Mouse (Mus musculus) small intestine, adult 2 months (tissue): Measurements from ENCODE around the gene Ercc2. TPM values are rescaled to one million over a fixed set of nuclear protein-coding genes. Genes with fewer than 3 reads are reported as not detected.
A peak's percentile ranks its signal among the peaks of the same experiment; 100 is the strongest.

Source experiments
- H3K27ac ChIP-seq: fragments of 200-500 bp; 2 replicates; pipeline ENCODE4 v1.5.1; 2012; ENCODE audit warnings: low read depth, low read length, control low read depth, inconsistent platforms; ENCODE audit not compliant: insufficient read depth
- H3K27me3 ChIP-seq: fragments of 200-500 bp; 2 replicates; pipeline ENCODE4 v1.6.1; 2012; ENCODE audit warnings: mild to moderate bottlenecking, moderate library complexity, low read length, inconsistent platforms; ENCODE audit not compliant: control insufficient read depth, insufficient read depth
- H3K36me3 ChIP-seq: fragments of 200-500 bp; 2 replicates; pipeline ENCODE4 v1.6.1; 2012; ENCODE audit warnings: mild to moderate bottlenecking, low read length, control low read depth, inconsistent platforms; ENCODE audit not compliant: control insufficient read depth, insufficient read depth
- H3K4me1 ChIP-seq: fragments of 200-500 bp; 2 replicates; pipeline ENCODE4 v1.6.1; 2012; ENCODE audit warnings: low read length, inconsistent platforms, mixed read lengths; ENCODE audit not compliant: control insufficient read depth, insufficient read depth, insufficient read length
- H3K4me3 ChIP-seq: fragments of 200-500 bp; 2 replicates; pipeline ENCODE4 v1.5.1; 2012; ENCODE audit warnings: low read depth, mild to moderate bottlenecking, control low read depth, inconsistent platforms, low read length, moderate library complexity
- CTCF ChIP-seq: fragments of 200-500 bp; IDR thresholded peaks from 2 replicates; pipeline ENCODE4 v1.5.1; 2012; ENCODE audit warnings: low read depth, mild to moderate bottlenecking, control low read depth, inconsistent platforms, low read length, moderate library complexity, mixed read lengths; ENCODE audit not compliant: insufficient replicate concordance, insufficient read length; ENCODE audit errors: extremely low read depth
- POLR2A ChIP-seq: fragments of 200-500 bp; IDR thresholded peaks from 2 replicates; pipeline ENCODE4 v1.6.1; 2012; ENCODE audit warnings: low read depth, mild to moderate bottlenecking, control low read depth, inconsistent platforms, low read length, moderate library complexity
- WGBS: fragments of 180-500 bp; shearing (Covaris S2); methylation state at CpG from one replicate; pipeline ENCODE4 v1.1.7; 2018; 5-methylcytosine and 5-hydroxymethylcytosine counted together
- polyA plus RNA-seq: library from polyadenylated mRNA; depleted of rRNA; stranded (reverse); fragments of >200 nt; gene quantifications from 2 replicates; pipeline ENCODE4 v1.2.3, GENCODE M21; 2012; rRNA removed

The Ercc2 gene
- polyA plus RNA-seq = 21.0 and 31.2 TPM in 2 replicates

GRCm38 (mm10) chr7:19381377-19382165, at the start of gene Ercc2:
Gene Ercc2 (plus strand): TSS chr7:19382010.
- WGBS = 5% methylated on average over 48 of the region's 48 CpGs

GRCm38 (mm10) chr7:19332709-19333352, 49.0 kb upstream of the Ercc2 start:
- 0 out of 2 replicates have a peak overlapping the region, but pooled peaks have one; percentile 27 for H3K27ac ChIP-seq
- no peak for TF ChIP-seq POLR2A
- TF ChIP-seq CTCF = no peak
- H3K27me3 ChIP-seq = 0 out of 2 replicates have a peak, but pooled peaks cover 3% of the 10 kb centered on the region
- WGBS = under 1% methylated on average over 52 of the region's 52 CpGs
- H3K4me3 ChIP-seq = peak overlapping the region; percentile 64
- no peaks in the 10 kb centered on the region for H3K36me3 ChIP-seq
- peaks cover 4% of the 10 kb centered on the region; the same call in 1 of the 2 replicates for H3K4me1 ChIP-seq

More at GRCm38 (mm10) chr7:19381377-19382165, at the start of gene Ercc2:
- peak within 1 kb of the TSS; percentile 90 for H3K4me3 ChIP-seq
- H3K36me3 ChIP-seq = peaks cover 15% of the 10 kb centered on the region
- H3K27ac ChIP-seq = no peak within 1 kb of the TSS
- H3K4me1 ChIP-seq = no peaks in the 10 kb centered on the region
- H3K27me3 ChIP-seq = no peaks in the 10 kb centered on the region
- TF ChIP-seq POLR2A = peak; percentile 19; the same call in 1 of the 2 replicates
- no peak for TF ChIP-seq CTCF

- 40% methylated on average over 3 of the region's 3 CpGs for WGBS
- H3K4me1 ChIP-seq = peaks cover 3% of the 10 kb centered on the region; the same call in 1 of the 2 replicates
- TF ChIP-seq POLR2A = no peak
- no peak for TF ChIP-seq CTCF
- no peak overlapping the region for H3K27ac ChIP-seq
- no peaks in the 10 kb centered on the region for H3K36me3 ChIP-seq
- no peak overlapping the region for H3K4me3 ChIP-seq
- H3K27me3 ChIP-seq = 0 out of 2 replicates have a peak, but pooled peaks cover 3% of the 10 kb centered on the region
Observed at GRCm38 (mm10) chr7:19335583-19335982, 46.2 kb upstream of the Ercc2 start.

- Histone ChIP-seq H3K4me1 (peaks cover 8% of the 10 kb centered on the region), H3K27ac (no peak overlapping the region), H3K27me3 (peaks cover 8% of the 10 kb centered on the region), H3K4me3 (no peak overlapping the region), H3K36me3 (no peaks in the 10 kb centered on the region)
- TF ChIP-seq POLR2A = no peak
- no peak for TF ChIP-seq CTCF
- 55% methylated on average over 10 of the region's 10 CpGs for WGBS
Observed at GRCm38 (mm10) chr7:19337122-19337521, 44.7 kb upstream of the Ercc2 start.

- Histone ChIP-seq H3K27me3 (peaks cover 8% of the 10 kb centered on the region), H3K4me1 (peaks cover 7% of the 10 kb centered on the region), H3K27ac (no peak overlapping the region), H3K4me3 (no peak overlapping the region), H3K36me3 (no peaks in the 10 kb centered on the region)
- TF ChIP-seq CTCF = no peak
- TF ChIP-seq POLR2A = no peak
- 73% methylated on average over 2 of the region's 2 CpGs for WGBS
Observed at GRCm38 (mm10) chr7:19338060-19338459, 43.8 kb upstream of the Ercc2 start.

GRCm38 (mm10) chr7:19338596-19338995, 43.2 kb upstream of the Ercc2 start:
- H3K36me3 ChIP-seq = no peaks in the 10 kb centered on the region
- no peak overlapping the region for H3K4me3 ChIP-seq
- TF ChIP-seq POLR2A (no peak), CTCF (no peak)
- peaks cover 8% of the 10 kb centered on the region for H3K27me3 ChIP-seq
- H3K4me1 ChIP-seq = peaks cover 5% of the 10 kb centered on the region
- no peak overlapping the region for H3K27ac ChIP-seq
- 67% methylated on average over 7 of the region's 7 CpGs for WGBS

GRCm38 (mm10) chr7:19341250-19341649, 40.6 kb upstream of the Ercc2 start:
- Histone ChIP-seq H3K4me3 (no peak overlapping the region), H3K27me3 (peaks cover 8% of the 10 kb centered on the region), H3K4me1 (peaks cover 14% of the 10 kb centered on the region), H3K27ac (no peak overlapping the region), H3K36me3 (no peaks in the 10 kb centered on the region)
- TF ChIP-seq POLR2A (no peak), CTCF (no peak)
- WGBS = 14% methylated on average over 10 of the region's 10 CpGs
